Comparison of ENCODE assay signal across 19 mouse cellular contexts in the genomic region with DNA sequence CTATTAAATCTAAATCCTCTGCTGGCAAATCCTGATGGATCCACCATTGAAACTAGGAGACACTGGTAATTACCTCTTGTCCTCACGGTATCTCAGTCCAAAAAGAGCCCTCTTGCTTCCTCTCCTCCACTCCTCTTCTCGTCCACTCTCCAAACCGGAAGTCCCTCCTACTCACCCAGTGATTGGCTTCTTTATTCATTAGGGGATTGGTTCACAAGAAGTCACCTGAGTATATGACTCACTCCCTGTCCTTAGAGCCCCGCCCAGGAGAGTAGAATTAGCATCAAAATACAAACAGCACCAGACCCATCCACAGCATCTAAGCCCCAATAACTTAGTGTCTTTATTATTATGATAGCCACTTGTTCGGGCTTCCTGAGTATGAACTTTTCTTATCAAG.
A peak's percentile ranks its signal among the peaks of the same experiment; 100 is the strongest.
DNase-seq lines count a peak whose midpoint lies in the region; ATAC-seq and TF ChIP-seq lines count a peak whose summit lies in the region.
"Had no signal": no experiment of that assay in that cellular context is flagged by ENCODE, and none has a peak within 500 bp of the region (broad histone marks: within the 10 kb centered on the region; RNA-seq: fewer than 3 reads in every experiment).

No protein-coding gene starts in this region.

- no peak for TF ChIP-seq CTCF in lung, embryonic 14.5 days (IDR thresholded peaks at IDR 0.05; ENCODE audit: low read depth)

- peak; percentile 85 for DNase-seq in heart, adult 11 months
- no peak for DNase-seq in heart, embryonic 10.5 days (ENCODE audit: low spot score)
- no peak for DNase-seq in lung, embryonic 14.5 days
- no peak for DNase-seq in lung, postnatal 14 days
- DNase-seq in 3T3-L1 (ENCODE audit: low read depth, low spot score): peak; percentile 49
- DNase-seq in R1 (ENCODE audit: low read depth, low spot score): peak; percentile 95
- DNase-seq in T-cell, adult 2 months (ENCODE audit: low spot score): no peak
- DNase-seq in right cerebral cortex, postnatal 36 days (ENCODE audit: low spot score in 2 of 2): no peak
- DNase-seq: cerebellum, adult 18-20 months; cerebellum, postnatal 25 days; forebrain, postnatal 0 days; kidney, adult 2 months; kidney, postnatal 10 days; liver, embryonic 13.5 days; spleen, adult 18-20 months had no signal

- no peak overlapping the region for H3K27ac ChIP-seq in heart, embryonic 10.5 days
- no peak overlapping the region for H3K27ac ChIP-seq in lung, embryonic 14.5 days (ENCODE audit: low read depth)
- H3K27ac ChIP-seq: embryonic facial prominence, embryonic 15.5 days; forebrain, embryonic 10.5 days; limb, embryonic 13.5 days; liver, embryonic 13.5 days; neural tube, embryonic 13.5 days had no signal

- 87% methylated on average over 5 of the region's 5 CpGs for WGBS in heart, embryonic 10.5 days
- WGBS in lung, embryonic 14.5 days: 72% methylated on average over 5 of the region's 5 CpGs

- no peak overlapping the region for H3K4me2 ChIP-seq in lung, embryonic 14.5 days
- H3K4me2 ChIP-seq: embryonic facial prominence, embryonic 15.5 days; limb, embryonic 13.5 days; liver, embryonic 13.5 days; neural tube, embryonic 13.5 days had no signal

- H3K4me3 ChIP-seq in heart, embryonic 10.5 days: no peak overlapping the region
- no peak overlapping the region for H3K4me3 ChIP-seq in lung, embryonic 14.5 days (ENCODE audit: low read depth, low read length)
- H3K4me3 ChIP-seq: embryonic facial prominence, embryonic 15.5 days; forebrain, embryonic 10.5 days; limb, embryonic 13.5 days; liver, embryonic 13.5 days; neural tube, embryonic 13.5 days had no signal

- peaks cover 35% of the 10 kb centered on the region for H3K36me3 ChIP-seq in heart, embryonic 10.5 days
- H3K36me3 ChIP-seq in lung, embryonic 14.5 days (ENCODE audit: insufficient read depth): peaks cover 17% of the 10 kb centered on the region; the same call in 1 of the 2 replicates

- H3K27me3 ChIP-seq in heart, embryonic 10.5 days (ENCODE audit: insufficient read depth, poor library complexity, severe bottlenecking): no peaks in the 10 kb centered on the region
- H3K27me3 ChIP-seq in lung, embryonic 14.5 days (ENCODE audit: insufficient read depth, low read length): no peaks in the 10 kb centered on the region
- H3K27me3 ChIP-seq: embryonic facial prominence, embryonic 15.5 days; limb, embryonic 13.5 days; liver, embryonic 13.5 days; neural tube, embryonic 13.5 days had no signal

- H3K9ac ChIP-seq in lung, embryonic 14.5 days: no peak overlapping the region
- H3K9ac ChIP-seq: embryonic facial prominence, embryonic 15.5 days; forebrain, postnatal 0 days; limb, embryonic 13.5 days; liver, embryonic 13.5 days; neural tube, embryonic 13.5 days had no signal

- ATAC-seq in lung, embryonic 14.5 days (ENCODE audit: insufficient read depth): peak; percentile 38; the same call in 1 of the 2 replicates
- ATAC-seq: forebrain, postnatal 0 days had no signal

- no peaks in the 10 kb centered on the region for H3K9me3 ChIP-seq in heart, embryonic 10.5 days
- no peaks in the 10 kb centered on the region for H3K9me3 ChIP-seq in lung, embryonic 14.5 days (ENCODE audit: low read depth, low read length)
- H3K9me3 ChIP-seq: embryonic facial prominence, embryonic 15.5 days; liver, embryonic 13.5 days had no signal

- no peaks in the 10 kb centered on the region for H3K4me1 ChIP-seq in heart, embryonic 10.5 days
- H3K4me1 ChIP-seq in lung, embryonic 14.5 days (ENCODE audit: insufficient read depth): 0 out of 2 replicates have a peak, but pooled peaks cover 5% of the 10 kb centered on the region
- H3K4me1 ChIP-seq: embryonic facial prominence, embryonic 15.5 days; forebrain, embryonic 10.5 days; liver, embryonic 13.5 days; neural tube, embryonic 13.5 days had no signal

Comparison
In these comparisons a context has a peak if more than half of its experiments do, and no peak if none do; other contexts are left out.
1. DNase-seq: peak in heart, adult 11 months (single experiment), 3T3-L1 (single experiment) and R1 (single experiment); none in heart, embryonic 10.5 days (single experiment), lung, embryonic 14.5 days (single experiment), lung, postnatal 14 days (single experiment), T-cell, adult 2 months (single experiment) and right cerebral cortex, postnatal 36 days (0 of 2).